ENCODE assay signal across 11 mouse cellular contexts in genomic region chr1:53061340-53061739, GRCm38 (mm10). TPM values are rescaled to one million over a fixed set of nuclear protein-coding genes. Genes with fewer than 3 reads are reported as not detected.
DNase-seq lines count a peak whose midpoint lies in the region; ATAC-seq lines count a peak whose summit lies in the region.
"Had no signal": no experiment of that assay in that cellular context is flagged by ENCODE, and none has a peak within 500 bp of the region (broad histone marks: within the 10 kb centered on the region; RNA-seq: fewer than 3 reads in every experiment).

Gene Mstn (plus strand): TSS chr1:53061640.

- H3K27me3 ChIP-seq in kidney, embryonic 15.5 days: no peaks in the 10 kb centered on the region
- no peaks in the 10 kb centered on the region for H3K27me3 ChIP-seq in forebrain, embryonic 14.5 days (replicated peaks; ENCODE audit: control insufficient read depth, insufficient read depth, low read length)
- H3K27me3 ChIP-seq in neural tube, embryonic 13.5 days: no peaks in the 10 kb centered on the region
- H3K27me3 ChIP-seq: lung, embryonic 15.5 days had no signal

- H3K4me1 ChIP-seq in kidney, embryonic 15.5 days: peaks cover 10% of the 10 kb centered on the region
- peaks cover 3% of the 10 kb centered on the region; the same call in 1 of the 2 replicates for H3K4me1 ChIP-seq in forebrain, embryonic 14.5 days (ENCODE audit: control insufficient read depth, insufficient read depth, low read length)
- peaks cover 16% of the 10 kb centered on the region for H3K4me1 ChIP-seq in neural tube, embryonic 13.5 days (replicated peaks)
- H3K4me1 ChIP-seq: lung, embryonic 15.5 days had no signal

- H3K9ac ChIP-seq in kidney, embryonic 15.5 days: no peak within 1 kb of the TSS
- H3K9ac ChIP-seq in forebrain, embryonic 14.5 days (ENCODE audit: low read length): peak within 1 kb of the TSS; percentile 41
- no peak within 1 kb of the TSS for H3K9ac ChIP-seq in neural tube, embryonic 13.5 days
- H3K9ac ChIP-seq: lung, embryonic 15.5 days had no signal

- no peak within 1 kb of the TSS for H3K4me3 ChIP-seq in kidney, embryonic 15.5 days (replicated peaks)
- no peak within 1 kb of the TSS for H3K4me3 ChIP-seq in forebrain, embryonic 14.5 days (ENCODE audit: low read depth, low read length)
- no peak within 1 kb of the TSS for H3K4me3 ChIP-seq in neural tube, embryonic 13.5 days
- H3K4me3 ChIP-seq: lung, embryonic 15.5 days had no signal

- DNase-seq in kidney, adult 9 months: no peak
- DNase-seq in forebrain, embryonic 14.5 days (ENCODE audit: low spot score): no peak
- no peak for DNase-seq in gastrocnemius, postnatal 4 days (ENCODE audit: low spot score in 2 of 2)
- no peak for DNase-seq in right cerebral cortex, postnatal 4 days
- DNase-seq: embryo, embryonic 11 days; kidney, adult 2 months; thymus, postnatal 14 days had no signal

- no peak within 1 kb of the TSS for H3K27ac ChIP-seq in kidney, embryonic 15.5 days
- H3K27ac ChIP-seq in forebrain, embryonic 14.5 days (ENCODE audit: low read depth, low read length): no peak within 1 kb of the TSS
- H3K27ac ChIP-seq in neural tube, embryonic 13.5 days (replicated peaks): no peak within 1 kb of the TSS
- H3K27ac ChIP-seq: lung, embryonic 15.5 days had no signal

- ATAC-seq in kidney, embryonic 15.5 days (replicated peaks; ENCODE audit: low FRiP score): no peak
- ATAC-seq in forebrain, embryonic 14.5 days: no peak
- no peak for ATAC-seq in neural tube, embryonic 13.5 days (ENCODE audit: low read depth)
- ATAC-seq in inflammation-experienced regulatory T-cells, adult 6 months: no peak

- 38% methylated on average over 6 of the region's 6 CpGs for WGBS in kidney, embryonic 15.5 days
- 62% methylated on average over 6 of the region's 6 CpGs for WGBS in forebrain, embryonic 14.5 days
- WGBS in neural tube, embryonic 13.5 days: 65% methylated on average over 6 of the region's 6 CpGs

- peak within 1 kb of the TSS; percentile 30; the same call in 1 of the 2 replicates for H3K4me2 ChIP-seq in kidney, embryonic 15.5 days
- no peak within 1 kb of the TSS for H3K4me2 ChIP-seq in forebrain, embryonic 14.5 days (ENCODE audit: low read length)
- H3K4me2 ChIP-seq in neural tube, embryonic 13.5 days: 0 out of 2 replicates have a peak within 1 kb of the TSS, but pooled peaks have one; percentile 6
- H3K4me2 ChIP-seq: lung, embryonic 15.5 days had no signal

- H3K36me3 ChIP-seq in kidney, embryonic 15.5 days: no peaks in the 10 kb centered on the region
- no peaks in the 10 kb centered on the region for H3K36me3 ChIP-seq in forebrain, embryonic 14.5 days (ENCODE audit: control insufficient read depth, insufficient read depth, low read length)
- H3K36me3 ChIP-seq in neural tube, embryonic 13.5 days: no peaks in the 10 kb centered on the region
- H3K36me3 ChIP-seq: lung, embryonic 15.5 days had no signal

- H3K9me3 ChIP-seq in kidney, embryonic 15.5 days (replicated peaks): no peaks in the 10 kb centered on the region
- no peaks in the 10 kb centered on the region for H3K9me3 ChIP-seq in forebrain, embryonic 14.5 days (replicated peaks; ENCODE audit: control insufficient read depth, low read length)
- no peaks in the 10 kb centered on the region for H3K9me3 ChIP-seq in neural tube, embryonic 13.5 days
- H3K9me3 ChIP-seq: lung, embryonic 15.5 days had no signal

RNA-seq across cellular contexts. Expression of gene Mstn, which starts in this region (rescaled TPM):
- 0.38 and 0.72 TPM in 2 replicates for polyA plus RNA-seq in kidney, embryonic 15.5 days (2015; fragmentation: Nextera tagmentation; extraction: Ambion mirVana)
- 0.32 and 0.73 TPM in 2 replicates for polyA plus RNA-seq in forebrain, embryonic 14.5 days (2014; fragmentation: Nextera tagmentation; extraction: Ambion mirVana)
- total RNA-seq in gastrocnemius, postnatal 4 days (2021): 10 to 100 TPM; 68.6 to 81.2 TPM
- polyA plus RNA-seq in neural tube, embryonic 13.5 days (2015; fragmentation: Nextera tagmentation; extraction: Ambion mirVana): 1.1 and 2.1 TPM in 2 replicates
- under 1 TPM in 2 of 3 experiments, not detected in 1; 0.28 to 0.43 TPM for polyA plus RNA-seq in inflammation-experienced regulatory T-cells, adult 6 months (2017; shearing (Covaris generic))
